Mouse (Mus musculus): ENCODE data around the gene Atg5. TPM values are rescaled to one million over a fixed set of nuclear protein-coding genes. Genes with fewer than 3 reads are reported as not detected.

Gene Atg5
- total and polyA plus RNA-seq, 2 experiments from 2014 or later: 24.7 to 48.2 TPM

GRCm38 (mm10) chr10:44266561-44266960, 1.6 kb upstream of the Atg5 start:
- ATAC-seq (no peak), DNase-seq (ENCODE audit: low spot score) (no peak)
- Histone ChIP-seq H3K27me3 (ENCODE audit: insufficient read depth, low read length) (no peaks in the 10 kb centered on the region), H3K4me1 (ENCODE audit: insufficient read depth, low read length) (peaks cover 7% of the 10 kb centered on the region), H3K4me3 (ENCODE audit: low read length) (no peak overlapping the region), H3K9ac (replicated peaks; ENCODE audit: low read length) (no peak overlapping the region), H3K9me3 (ENCODE audit: low read length) (no peaks in the 10 kb centered on the region), H3K36me3 (ENCODE audit: insufficient read depth, low read length) (no peaks in the 10 kb centered on the region), H3K27ac (no peak overlapping the region), H3K4me2 (ENCODE audit: low read depth, low read length) (peak overlapping the region; percentile 94; the same call in 1 of the 2 replicates)
- TF ChIP-seq CTCF (IDR thresholded peaks at IDR 0.05; ENCODE audit: low read depth): no peak

- 8% methylated on average over 11 of the region's 11 CpGs for WGBS
Observed at GRCm38 (mm10) chr10:44267426-44268142, 574 bp upstream of the Atg5 start.

GRCm38 (mm10) chr10:44269211-44269610, 1.1 kb downstream of the Atg5 start:
- H3K27me3 ChIP-seq (ENCODE audit: insufficient read depth, low read length): no peaks in the 10 kb centered on the region
- peak overlapping the region; percentile 80; the same call in 1 of the 2 replicates for H3K9ac ChIP-seq (replicated peaks; ENCODE audit: low read length)
- ATAC-seq (no peak), DNase-seq (ENCODE audit: low spot score) (no peak)
- TF ChIP-seq CTCF (IDR thresholded peaks at IDR 0.05; ENCODE audit: low read depth): no peak
- peak overlapping the region; percentile 96 for H3K4me3 ChIP-seq (ENCODE audit: low read length)
- peaks cover 7% of the 10 kb centered on the region for H3K4me1 ChIP-seq (ENCODE audit: insufficient read depth, low read length)
- WGBS: 58% methylated on average over 2 of the region's 2 CpGs
- no peak overlapping the region for H3K27ac ChIP-seq
- H3K36me3 ChIP-seq (ENCODE audit: insufficient read depth, low read length): no peaks in the 10 kb centered on the region
- H3K9me3 ChIP-seq (ENCODE audit: low read length): no peaks in the 10 kb centered on the region
- H3K4me2 ChIP-seq (ENCODE audit: low read depth, low read length): peak overlapping the region; percentile 94

More at GRCm38 (mm10) chr10:44267426-44268142, 574 bp upstream of the Atg5 start:
- Histone ChIP-seq H3K4me1 (ENCODE audit: insufficient read depth, low read length) (peaks cover 7% of the 10 kb centered on the region), H3K9ac (replicated peaks; ENCODE audit: low read length) (peak overlapping the region; percentile 80), H3K27me3 (ENCODE audit: insufficient read depth, low read length) (no peaks in the 10 kb centered on the region), H3K9me3 (ENCODE audit: low read length) (no peaks in the 10 kb centered on the region), H3K4me3 (ENCODE audit: low read length) (peak overlapping the region; percentile 96), H3K36me3 (ENCODE audit: insufficient read depth, low read length) (no peaks in the 10 kb centered on the region), H3K27ac (peak overlapping the region; percentile 62), H3K4me2 (ENCODE audit: low read depth, low read length) (peak overlapping the region; percentile 94)
- ATAC-seq (peak; percentile 25), DNase-seq (ENCODE audit: low spot score) (no peak)
- TF ChIP-seq CTCF (IDR thresholded peaks at IDR 0.05; ENCODE audit: low read depth): no peak

- Histone ChIP-seq H3K27ac (no peak overlapping the region), H3K4me1 (ENCODE audit: insufficient read depth, low read length) (no peaks in the 10 kb centered on the region), H3K9me3 (ENCODE audit: low read length) (no peaks in the 10 kb centered on the region), H3K27me3 (ENCODE audit: insufficient read depth, low read length) (no peaks in the 10 kb centered on the region), H3K4me2 (ENCODE audit: low read depth, low read length) (no peak overlapping the region), H3K36me3 (ENCODE audit: insufficient read depth, low read length) (no peaks in the 10 kb centered on the region), H3K4me3 (ENCODE audit: low read length) (no peak overlapping the region), H3K9ac (replicated peaks; ENCODE audit: low read length) (no peak overlapping the region)
- TF ChIP-seq CTCF (IDR thresholded peaks at IDR 0.05; ENCODE audit: low read depth): no peak
- no peak for DNase-seq (ENCODE audit: low spot score)
- no peak for ATAC-seq
- WGBS: 86% methylated on average over 1 of the region's 1 CpGs
Observed at GRCm38 (mm10) chr10:44282323-44282722, 14.2 kb downstream of the Atg5 start.

GRCm38 (mm10) chr10:44285106-44285505, 16.9 kb downstream of the Atg5 start:
- no peak for TF ChIP-seq CTCF (IDR thresholded peaks at IDR 0.05; ENCODE audit: low read depth)
- H3K4me3 ChIP-seq (ENCODE audit: low read length): no peak overlapping the region

GRCm38 (mm10) chr10:44285935-44286334, 17.8 kb downstream of the Atg5 start:
- H3K4me1 ChIP-seq (ENCODE audit: insufficient read depth, low read length): no peaks in the 10 kb centered on the region
- DNase-seq (ENCODE audit: low spot score) (no peak), ATAC-seq (no peak)
- no peak for TF ChIP-seq CTCF (IDR thresholded peaks at IDR 0.05; ENCODE audit: low read depth)
- no peaks in the 10 kb centered on the region for H3K27me3 ChIP-seq (ENCODE audit: insufficient read depth, low read length)
- no peak overlapping the region for H3K9ac ChIP-seq (replicated peaks; ENCODE audit: low read length)
- H3K4me2 ChIP-seq (ENCODE audit: low read depth, low read length): no peak overlapping the region
- H3K36me3 ChIP-seq (ENCODE audit: insufficient read depth, low read length): peaks cover 6% of the 10 kb centered on the region; the same call in 1 of the 2 replicates
- WGBS: 88% methylated on average over 4 of the region's 4 CpGs
- H3K9me3 ChIP-seq (ENCODE audit: low read length): no peaks in the 10 kb centered on the region
- no peak overlapping the region for H3K27ac ChIP-seq
- H3K4me3 ChIP-seq (ENCODE audit: low read length): no peak overlapping the region

More at GRCm38 (mm10) chr10:44285106-44285505, 16.9 kb downstream of the Atg5 start:
- Histone ChIP-seq H3K27me3 (ENCODE audit: insufficient read depth, low read length) (no peaks in the 10 kb centered on the region), H3K4me2 (ENCODE audit: low read depth, low read length) (no peak overlapping the region), H3K9me3 (ENCODE audit: low read length) (no peaks in the 10 kb centered on the region), H3K9ac (replicated peaks; ENCODE audit: low read length) (no peak overlapping the region), H3K36me3 (ENCODE audit: insufficient read depth, low read length) (peaks cover 3% of the 10 kb centered on the region; the same call in 1 of the 2 replicates), H3K27ac (no peak overlapping the region), H3K4me1 (ENCODE audit: insufficient read depth, low read length) (no peaks in the 10 kb centered on the region)
- ATAC-seq (no peak), DNase-seq (ENCODE audit: low spot score) (no peak)
- 63% methylated on average over 1 of the region's 1 CpGs for WGBS

GRCm38 (mm10) chr10:44290876-44291275, 22.7 kb downstream of the Atg5 start:
- DNase-seq (ENCODE audit: low spot score) (no peak), ATAC-seq (no peak)
- TF ChIP-seq CTCF (IDR thresholded peaks at IDR 0.05; ENCODE audit: low read depth): no peak
- WGBS: 92% methylated on average over 2 of the region's 2 CpGs
- Histone ChIP-seq H3K27me3 (ENCODE audit: insufficient read depth, low read length) (no peaks in the 10 kb centered on the region), H3K36me3 (ENCODE audit: insufficient read depth, low read length) (peaks cover 6% of the 10 kb centered on the region; the same call in 1 of the 2 replicates), H3K4me3 (ENCODE audit: low read length) (no peak overlapping the region), H3K9me3 (ENCODE audit: low read length) (no peaks in the 10 kb centered on the region), H3K4me2 (ENCODE audit: low read depth, low read length) (no peak overlapping the region), H3K27ac (no peak overlapping the region), H3K9ac (replicated peaks; ENCODE audit: low read length) (no peak overlapping the region), H3K4me1 (ENCODE audit: insufficient read depth, low read length) (no peaks in the 10 kb centered on the region)
